Mouse (Mus musculus): Measurements from ENCODE around the gene Hnrnpul1.

DNA sequence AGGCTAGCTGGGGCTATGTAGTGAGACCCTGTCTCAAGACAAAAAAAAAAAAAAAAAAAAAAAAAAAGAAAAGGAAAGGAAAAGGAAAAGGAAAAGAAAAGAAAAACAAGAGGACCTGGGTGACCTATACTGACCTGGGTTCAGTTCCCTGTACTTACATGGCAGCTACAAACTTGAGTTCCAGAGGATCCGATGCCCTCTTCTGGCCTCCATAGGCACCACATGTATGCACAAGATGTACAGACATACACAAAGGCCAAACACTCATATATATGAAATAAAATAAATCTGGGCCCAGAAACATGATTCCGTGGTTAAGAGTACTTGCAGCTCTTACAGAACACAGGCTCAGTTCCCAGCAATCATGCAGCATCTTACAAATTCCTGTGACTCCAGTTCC lies 17.6 kb downstream of the Hnrnpul1 start:
- TF ChIP-seq CTCF (IDR thresholded peaks at IDR 0.05; ENCODE audit: control insufficient read depth, insufficient read depth, insufficient read length) (no peak), FOSL1 (IDR thresholded peaks at IDR 0.05; ENCODE audit: insufficient read depth, low read length, poor library complexity, severe bottlenecking) (no peak), CEBPB (IDR thresholded peaks at IDR 0.05; ENCODE audit: low read depth) (no peak), MYOD1 (IDR thresholded peaks at IDR 0.05; ENCODE audit: control insufficient read depth, insufficient read length, low read depth) (no peak), MAX (IDR thresholded peaks at IDR 0.05) (no peak)

All from C2C12 (cell line).